Mouse (Mus musculus): ENCODE measurements around the gene Faap20. TPM values are rescaled to one million over a fixed set of nuclear protein-coding genes. Genes with fewer than 3 reads are reported as not detected.
"Not testable (repeated sequence)": the region's sequence is repeated elsewhere in the genome, so short reads cannot be mapped to it uniquely, and the experiment has no call there.

Faap20 gene
- total RNA-seq, 2 experiments from 2014 or later, result 54.9 to 56.3 TPM

- DNase-seq (ENCODE audit: low spot score in 2 of 2), result no peak
Measured at GRCm38 (mm10) chr4:155245770-155246492, 3.7 kb upstream of the Faap20 start.

- no peak for DNase-seq (ENCODE audit: low spot score in 2 of 2)
Measured at GRCm38 (mm10) chr4:155246691-155247105, 2.9 kb upstream of the Faap20 start.

DNA sequence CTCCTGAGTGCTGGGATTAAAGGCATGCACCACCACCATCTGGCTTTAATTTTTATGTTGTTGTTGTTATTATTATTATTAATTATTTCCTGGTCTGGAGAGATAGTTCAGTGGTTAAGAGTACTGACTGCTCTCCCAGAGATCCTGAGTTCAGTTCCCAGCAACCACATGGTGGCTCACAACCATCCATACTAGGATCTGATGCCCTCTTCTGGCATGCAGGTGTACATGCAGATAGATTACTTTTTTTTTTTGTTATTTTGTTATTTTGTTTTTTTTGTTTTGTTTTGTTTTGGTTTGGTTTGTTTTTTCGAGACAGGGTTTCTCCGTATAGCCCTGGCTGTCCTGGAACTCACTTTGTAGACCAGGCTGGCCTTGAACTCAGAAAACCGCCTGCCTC, 1.5 kb upstream of the Faap20 start:
- not testable (repeated sequence) for DNase-seq (ENCODE audit: low spot score in 2 of 2)

- DNase-seq (ENCODE audit: low spot score in 2 of 2), result peak; percentile 79 to 91
Measured at GRCm38 (mm10) chr4:155249257-155249647, 350 bp upstream of the Faap20 start.

DNA sequence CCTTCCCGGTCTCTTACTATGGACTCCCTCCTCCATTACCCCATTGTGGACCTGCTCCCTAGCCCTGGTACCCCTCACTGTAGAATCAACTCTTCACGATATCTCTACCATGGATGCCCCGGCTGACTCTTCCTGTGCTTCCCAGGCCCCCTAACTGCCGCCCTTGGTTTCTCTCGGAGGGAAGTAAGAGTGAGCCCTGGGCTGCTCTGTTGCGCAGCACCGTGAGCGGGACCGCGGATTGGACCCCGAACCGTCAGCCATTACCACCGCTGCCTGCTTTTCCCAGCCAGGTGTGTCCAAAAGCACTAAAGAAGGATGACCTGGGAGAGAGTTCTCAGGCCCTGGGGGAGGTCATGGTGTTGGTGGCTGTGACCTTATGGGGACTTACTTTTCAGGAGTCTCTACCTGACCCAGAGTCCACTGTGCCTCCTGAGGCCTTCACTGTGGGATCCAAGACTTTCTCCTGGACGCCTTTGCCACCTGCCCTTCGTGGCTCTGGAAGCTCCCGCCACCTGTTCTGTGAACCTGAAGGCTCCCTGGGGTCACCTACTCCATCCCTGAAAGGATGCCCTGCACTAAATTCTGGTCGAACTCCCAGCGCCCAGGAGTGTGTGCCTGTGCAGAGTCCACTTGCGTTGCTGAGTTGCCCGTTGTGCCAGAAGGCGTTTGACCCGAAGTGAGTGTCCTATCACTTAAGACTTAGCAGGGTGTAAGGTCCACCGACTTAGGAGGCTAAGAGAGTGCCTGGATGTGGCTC, 937 bp downstream of the Faap20 start:
- DNase-seq (ENCODE audit: low spot score in 2 of 2), result no peak

GRCm38 (mm10) chr4:155251147-155251546, 1.5 kb downstream of the Faap20 start:
- DNase-seq (ENCODE audit: low spot score in 2 of 2), result no peak

- DNase-seq (ENCODE audit: low spot score in 2 of 2), result no peak
Measured at GRCm38 (mm10) chr4:155252253-155252652, 2.7 kb downstream of the Faap20 start.

- DNase-seq (ENCODE audit: low spot score in 2 of 2), result no peak
Measured at GRCm38 (mm10) chr4:155264521-155265321, 15.1 kb downstream of the Faap20 start.

- DNase-seq (ENCODE audit: low spot score in 2 of 2), result no peak
Measured at GRCm38 (mm10) chr4:155267047-155267543, 17.5 kb downstream of the Faap20 start.

DNA sequence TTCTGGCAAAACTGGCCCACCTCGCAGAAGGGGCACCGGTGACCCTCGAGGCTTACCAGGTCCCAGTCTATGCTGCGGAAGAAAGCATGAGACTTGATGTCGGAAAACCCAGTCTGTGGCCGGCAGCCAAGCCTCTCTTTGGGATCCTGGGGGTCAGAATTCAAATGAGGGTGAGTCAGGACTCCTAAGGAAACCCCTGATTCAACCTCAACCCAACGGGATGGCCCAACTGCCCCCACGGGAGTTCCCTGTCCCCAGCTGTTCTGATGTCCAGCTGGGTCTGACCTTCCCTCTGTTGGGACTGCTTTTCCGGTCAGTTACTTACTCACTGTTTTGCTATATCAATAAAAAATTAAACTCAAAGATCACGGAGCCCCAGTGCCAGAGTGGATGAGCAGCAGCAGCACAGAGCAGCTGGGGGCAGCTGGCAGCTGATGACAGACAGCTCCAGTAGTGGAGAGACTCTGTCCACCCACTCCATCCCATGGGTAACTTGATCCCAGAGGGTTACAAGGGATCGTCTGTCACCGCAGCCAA, 18.1 kb downstream of the Faap20 start:
- DNase-seq (ENCODE audit: low spot score in 2 of 2), result no peak

- DNase-seq (ENCODE audit: low spot score in 2 of 2), result peak; percentile 51 to 65
Measured at GRCm38 (mm10) chr4:155268382-155268781, 18.8 kb downstream of the Faap20 start.

DNA sequence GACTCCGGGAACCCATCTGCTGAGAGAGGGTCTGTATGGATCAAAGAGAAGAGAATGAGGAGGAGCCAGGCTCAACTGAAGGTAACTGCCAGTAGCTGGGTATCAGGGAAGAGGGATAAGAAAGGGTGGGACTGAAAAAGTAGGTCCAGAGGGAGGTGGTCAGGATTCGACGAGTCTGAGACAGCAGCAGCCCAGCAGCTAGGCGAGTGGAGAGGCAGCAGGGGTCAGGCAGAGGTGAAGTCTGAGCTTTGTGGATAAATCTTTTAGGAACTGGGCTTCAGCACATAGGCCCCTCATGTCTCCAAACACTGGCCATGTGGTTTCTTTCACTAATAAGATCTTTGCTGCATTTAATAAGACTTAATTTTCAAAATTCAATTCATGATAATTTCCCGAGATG, 24.8 kb downstream of the Faap20 start:
- DNase-seq (ENCODE audit: low spot score in 2 of 2), result no peak

- DNase-seq (ENCODE audit: low spot score in 2 of 2), result no peak
Measured at GRCm38 (mm10) chr4:155274851-155275250, 25.2 kb downstream of the Faap20 start.

- DNase-seq (ENCODE audit: low spot score in 2 of 2), result no peak
Measured at GRCm38 (mm10) chr4:155277963-155278362, 28.4 kb downstream of the Faap20 start.

- DNase-seq (ENCODE audit: low spot score in 2 of 2), result no peak
Measured at GRCm38 (mm10) chr4:155279054-155279453, 29.5 kb downstream of the Faap20 start.

- DNase-seq (ENCODE audit: low spot score in 2 of 2), result no peak
Measured at GRCm38 (mm10) chr4:155279926-155280767, 30.5 kb downstream of the Faap20 start.

DNA sequence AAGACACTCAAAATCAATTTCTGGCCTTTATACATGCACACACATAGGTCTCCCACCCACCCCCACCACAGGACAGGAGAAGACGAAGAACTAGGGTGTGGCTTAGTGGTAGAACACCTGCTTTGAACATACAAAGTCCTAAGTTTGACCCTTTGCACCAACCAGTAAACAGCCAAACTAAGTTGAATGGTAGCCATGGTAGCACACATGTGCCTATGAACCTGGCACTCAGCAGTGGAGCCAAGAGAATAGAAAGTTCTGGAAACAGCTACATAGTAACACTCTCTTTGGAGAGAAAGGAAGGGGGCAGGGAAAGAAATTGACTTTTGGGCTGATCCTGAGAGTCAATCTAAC, 31.1 kb downstream of the Faap20 start:
- DNase-seq (ENCODE audit: low spot score in 2 of 2), result no peak

DNA sequence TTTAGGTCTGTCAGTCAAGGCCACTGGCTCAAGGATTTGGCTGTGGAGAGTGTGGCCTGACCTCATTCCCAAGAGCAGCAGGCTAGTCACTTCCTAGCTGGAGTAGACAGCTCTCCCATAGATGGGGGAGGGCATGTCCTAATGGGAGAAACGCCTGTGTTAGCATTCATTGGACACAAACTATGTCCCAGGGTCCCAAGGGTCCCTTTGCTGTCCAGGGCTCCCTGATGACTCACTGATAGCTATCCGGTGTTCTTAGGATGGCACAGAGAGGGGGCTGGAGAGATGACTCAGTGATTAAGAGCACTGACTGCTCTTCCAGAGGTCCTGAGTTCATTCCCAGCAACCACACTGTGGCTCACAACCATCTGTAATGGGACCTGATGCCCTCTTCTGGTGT, 31.6 kb downstream of the Faap20 start:
- DNase-seq (ENCODE audit: low spot score in 2 of 2), result no peak

- DNase-seq (ENCODE audit: low spot score in 2 of 2), result no peak
Measured at GRCm38 (mm10) chr4:155281652-155282051, 32.0 kb downstream of the Faap20 start.

DNA sequence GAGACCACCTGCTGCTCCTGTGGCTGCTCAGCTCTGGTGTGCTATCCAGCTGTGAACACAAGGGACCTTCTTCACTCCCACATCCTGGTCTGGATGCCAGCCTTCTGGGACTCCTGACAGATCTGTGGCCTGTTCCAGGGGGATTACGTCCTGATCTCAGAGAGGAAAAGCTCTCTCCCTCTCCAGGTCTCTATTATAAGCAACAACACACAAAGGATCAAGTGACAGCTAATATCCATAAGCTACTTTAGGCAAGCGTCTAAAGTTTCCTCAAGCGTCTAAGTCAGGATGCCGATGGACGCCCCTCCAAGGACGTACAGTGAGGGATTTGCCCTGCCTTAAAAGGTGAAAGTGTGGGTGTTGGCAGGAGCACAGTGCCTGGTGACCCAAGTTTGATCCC, 32.6 kb downstream of the Faap20 start:
- no peak for DNase-seq (ENCODE audit: low spot score in 2 of 2)
